Mouse (Mus musculus) neutrophil, adult 59 days (primary cell): ENCODE measurements around the gene Tmem132a. TPM values are rescaled to one million over a fixed set of nuclear protein-coding genes. Genes with fewer than 3 reads are reported as not detected.

Experiments used
- total RNA-seq, 2 experiments: library from RNA; stranded (reverse); gene quantifications; 1 replicate in 1 of 2; 2 replicates in 1 of 2; pipeline ENCODE4 v1.2.4; 2023

Tmem132a gene
- total RNA-seq, result under 1 TPM; 0.13 to 0.49 TPM

GRCm38 (mm10) chr19:10869886-10870527 is at the start of gene Tmem132a:
Gene Tmem132a (minus strand): TSS chr19:10869940.

DNA sequence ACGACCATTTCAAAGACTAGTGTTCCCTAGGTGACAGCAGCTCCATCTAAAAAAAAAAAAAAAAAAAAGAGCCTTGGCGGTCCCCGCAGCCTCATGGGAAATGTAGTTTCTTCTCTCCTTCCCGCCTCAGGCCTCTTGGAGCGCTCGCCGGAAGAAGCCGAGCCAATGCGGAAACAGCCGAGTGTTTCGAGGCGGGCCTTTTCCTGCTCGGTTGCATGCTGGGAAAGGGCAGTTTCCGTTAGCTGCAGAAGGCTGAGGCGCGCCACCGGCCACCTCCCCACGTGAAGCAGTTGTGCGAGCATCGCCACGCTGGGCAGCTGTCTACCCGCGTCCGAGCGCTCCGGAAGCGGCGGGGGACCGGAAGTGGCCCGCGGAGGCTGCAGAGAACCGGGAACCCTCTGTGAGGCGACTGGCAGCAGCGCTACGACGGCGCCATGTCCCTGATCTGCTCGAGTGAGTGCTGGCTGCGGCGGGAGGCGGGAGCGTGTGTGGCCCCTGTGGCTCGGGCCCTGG is 25.3 kb upstream of the Tmem132a start, which contains the start of gene Prpf19:
Prpf19 (plus strand) TSS at position 216 of the 513 bp plus-strand sequence.

DNA sequence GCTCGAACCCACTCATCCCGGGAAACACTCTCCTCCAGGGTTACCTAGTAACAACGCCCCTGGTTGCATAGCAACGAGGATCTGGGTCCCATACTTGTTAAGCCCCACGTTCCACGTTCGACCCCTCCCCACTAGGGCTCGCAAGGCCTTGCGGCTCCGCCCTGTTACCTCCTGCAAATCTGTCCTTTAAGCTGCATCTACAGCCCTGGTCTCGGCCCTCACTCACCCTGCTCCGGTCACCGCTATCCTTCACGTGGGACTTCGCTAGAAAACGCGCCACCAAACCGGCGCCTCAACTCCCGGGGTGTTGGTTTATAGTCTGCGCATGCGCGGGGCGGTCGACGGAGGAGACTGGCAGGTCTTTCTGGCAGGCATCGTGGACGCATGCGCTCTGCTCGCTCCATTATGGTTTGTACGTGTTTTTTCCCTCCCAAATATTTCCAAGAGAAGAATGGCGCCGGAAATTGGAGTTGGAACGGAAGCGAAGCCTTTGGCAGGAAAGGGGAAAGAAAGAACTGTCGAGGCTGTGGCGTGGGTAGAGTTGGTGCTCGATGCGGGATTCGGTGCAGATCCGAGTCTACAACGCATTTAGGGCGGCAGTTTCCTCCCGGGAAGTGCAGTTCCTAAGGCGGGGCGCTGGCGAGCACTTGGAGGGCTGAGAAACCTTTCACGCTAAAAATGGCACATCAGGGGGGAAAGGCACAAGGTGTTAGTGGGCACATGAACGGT is 11.8 kb upstream of the Tmem132a start, which contains the start of gene Tmem109:
Tmem109 (minus strand) TSS at position 576 of the 729 bp plus-strand sequence.

GRCm38 (mm10) chr19:10839010-10839892 is 30.5 kb downstream of the Tmem132a start, which contains the start of gene Slc15a3:
Gene Slc15a3 (plus strand): TSS chr19:10839727.

DNA sequence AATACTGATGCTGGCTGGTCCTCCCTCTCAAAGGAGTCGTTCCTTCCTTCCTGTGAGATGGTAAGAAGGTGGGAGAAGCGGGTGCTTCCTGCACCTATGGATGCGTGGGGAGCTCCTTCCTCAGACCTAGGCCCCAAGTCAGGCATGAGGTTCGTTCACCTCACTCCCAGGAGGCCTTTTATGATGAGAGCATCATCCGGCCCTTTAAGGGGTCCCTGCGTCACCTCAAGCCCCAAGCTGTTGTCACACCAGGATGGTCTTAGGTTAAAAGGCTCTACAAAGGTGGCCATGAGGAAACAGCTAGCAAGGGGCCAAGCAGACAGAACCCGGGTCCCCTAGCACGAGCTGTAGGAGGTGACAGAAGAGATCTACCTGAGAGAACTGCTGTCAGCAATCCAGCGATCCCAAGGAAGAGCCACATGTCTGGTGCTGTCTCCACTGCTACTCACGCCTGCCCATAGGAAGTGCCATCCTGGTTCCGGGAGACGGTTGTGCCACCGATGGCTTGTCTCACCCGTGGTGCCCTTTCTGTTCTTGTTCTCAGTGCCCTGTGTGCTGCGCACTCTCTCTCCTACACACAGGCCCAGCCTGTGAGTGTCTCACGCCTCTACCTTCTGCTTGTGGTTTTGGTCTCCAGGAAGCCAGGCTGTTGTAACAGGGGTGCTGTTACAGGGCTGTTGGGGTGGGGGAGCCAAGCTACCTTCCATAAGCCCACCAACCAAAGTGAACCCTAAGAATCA is 40.1 kb downstream of the Tmem132a start, which contains the start of gene Cd6:
Cd6 (minus strand) TSS at position 623 of the 740 bp plus-strand sequence.

Other genes with a start within 250 kb of the Tmem132a start
- under 1 TPM in 1 of 2 experiments, not detected in 1; 0.80 TPM for gene Vwce, start 235.7 kb downstream of the Tmem132a start, total RNA-seq
- not detected for gene Pga5, start 191.9 kb downstream of the Tmem132a start, total RNA-seq
- gene Vps37c, start 181.2 kb downstream of the Tmem132a start, total RNA-seq, result 10 to 100 TPM; 48.8 to 52.9 TPM
- under 1 TPM in 1 of 2 experiments, not detected in 1; 0.20 TPM for gene Cd5, start 130.9 kb downstream of the Tmem132a start, total RNA-seq
- gene Cd6, start 39.9 kb downstream of the Tmem132a start, total RNA-seq, result 1 to 10 TPM; 1.4 to 1.6 TPM
- gene Slc15a3, start 30.2 kb downstream of the Tmem132a start, total RNA-seq, result 100 to 1,000 TPM; 150 to 158 TPM
- 10 to 100 TPM; 23.8 to 40.2 TPM for gene Tmem109, start 12.1 kb upstream of the Tmem132a start, total RNA-seq
- 10 to 100 TPM; 50.2 to 74.6 TPM for gene Prpf19, start 25.3 kb upstream of the Tmem132a start, total RNA-seq
- gene Zp1, start 50.7 kb upstream of the Tmem132a start, total RNA-seq, result not detected
- gene Ptgdr2, start 67.2 kb upstream of the Tmem132a start, total RNA-seq, result not detected
- gene Ccdc86, start 79.3 kb upstream of the Tmem132a start, total RNA-seq, result 10 to 100 TPM; 15.7 to 15.9 TPM
- gene Ms4a10, start 104.7 kb upstream of the Tmem132a start, total RNA-seq, result not detected
- not detected for gene Ms4a15, start 123.3 kb upstream of the Tmem132a start, total RNA-seq
- not detected for gene Ms4a18, start 148.1 kb upstream of the Tmem132a start, total RNA-seq
- 10 to 100 TPM; 32.1 to 46.6 TPM for gene Ms4a8a, start 211.2 kb upstream of the Tmem132a start, total RNA-seq